Mouse (Mus musculus) liver, embryonic 11.5 days (tissue): ENCODE measurements around the gene Syt6. TPM values are rescaled to one million over a fixed set of nuclear protein-coding genes. Genes with fewer than 3 reads are reported as not detected.

Experiments used
- ATAC-seq: fragments of 200-750 bp; cut with Nextera tagmentation; replicated peaks from 2 replicates; pipeline ENCODE4 v1.8.0; 2017; ENCODE audit warnings: moderate number of reproducible peaks, mild to moderate bottlenecking, moderate TSS enrichment, moderate library complexity; ENCODE audit not compliant: low FRiP score
- DNase-seq: peaks from one replicate; pipeline ENCODE4 v3.0.0-alpha.2; 2017; ENCODE audit warnings: low spot score
- H3K27ac ChIP-seq: fragments of 300-500 bp; sonication (generic); 2 replicates; pipeline ENCODE4 v1.5.1; 2014; ENCODE audit warnings: mild to moderate bottlenecking, low read depth, low read length, control low read depth
- H3K27me3 ChIP-seq: fragments of 300-500 bp; sonication (generic); replicated peaks from 2 replicates; pipeline ENCODE4 v1.6.1; 2014; ENCODE audit warnings: low read length, mixed read lengths; ENCODE audit not compliant: control insufficient read depth, insufficient read depth
- H3K36me3 ChIP-seq: fragments of 300-500 bp; sonication (generic); 2 replicates; pipeline ENCODE4 v1.6.1; 2014; ENCODE audit warnings: mild to moderate bottlenecking, low read length, moderate library complexity, mixed read lengths; ENCODE audit not compliant: control insufficient read depth, insufficient read depth
- H3K4me1 ChIP-seq: fragments of 300-500 bp; sonication (generic); replicated peaks from 2 replicates; pipeline ENCODE4 v1.6.1; 2014; ENCODE audit warnings: low read length, mixed read lengths; ENCODE audit not compliant: control insufficient read depth, insufficient read depth
- H3K4me2 ChIP-seq: fragments of 300-500 bp; sonication (generic); 2 replicates; pipeline ENCODE4 v1.6.1; 2014; ENCODE audit warnings: mild to moderate bottlenecking, control low read depth, moderate library complexity
- H3K4me3 ChIP-seq: fragments of 300-500 bp; sonication (generic); 2 replicates; pipeline ENCODE4 v1.5.1; 2014; ENCODE audit warnings: low read depth, low read length, control low read depth
- H3K9ac ChIP-seq: fragments of 300-500 bp; sonication (generic); 2 replicates; pipeline ENCODE4 v1.6.1; 2014; ENCODE audit warnings: low read depth, low read length, control low read depth
- H3K9me3 ChIP-seq: fragments of 300-500 bp; sonication (generic); 2 replicates; pipeline ENCODE4 v1.6.1; 2016; ENCODE audit warnings: low read length, inconsistent platforms, mixed read lengths; ENCODE audit not compliant: control insufficient read depth
- WGBS: fragments of 180-500 bp; shearing (Covaris S2); extraction: QIAGEN DNeasy Blood & Tissue Kit; methylation state at CpG from one replicate; pipeline ENCODE4 v1.1.7; 2014; 5-methylcytosine and 5-hydroxymethylcytosine counted together
- polyA plus RNA-seq: library from polyadenylated mRNA; unstranded; fragments of >200 nt; fragmentation: Nextera tagmentation; extraction: Ambion mirVana; gene quantifications from 2 replicates; pipeline ENCODE4 v1.2.1, GENCODE M21; 2014

Syt6 gene
- polyA plus RNA-seq, 1 experiment from 2014 or later = 0.32 TPM

DNA sequence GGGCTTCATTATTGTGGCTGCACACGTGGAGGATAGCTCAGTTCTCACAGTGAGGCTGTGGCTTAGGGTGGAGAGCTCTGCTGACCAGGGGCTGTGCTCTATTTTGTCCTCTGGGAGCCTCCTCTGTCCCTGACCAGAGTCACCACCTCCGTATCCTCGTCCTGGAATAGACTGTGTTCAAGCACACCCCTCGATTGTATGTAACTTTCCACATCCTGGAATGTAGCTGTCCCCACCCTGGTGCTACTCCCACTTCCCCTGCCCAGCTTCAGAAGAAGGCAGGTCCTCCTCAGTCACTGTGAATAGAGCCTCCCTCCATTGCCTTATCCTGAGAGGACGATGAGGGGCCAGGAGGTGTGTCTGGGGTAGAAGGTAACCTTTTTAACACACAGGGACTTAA lies 14.6 kb downstream of the Syt6 start:
- 62% methylated on average over 5 of the region's 5 CpGs for WGBS
- H3K36me3 ChIP-seq = no peaks in the 10 kb centered on the region
- no peak for DNase-seq

GRCm38 (mm10) chr3:103592636-103593035 lies 17.6 kb downstream of the Syt6 start:
- Histone ChIP-seq H3K4me2 (no peak overlapping the region), H3K9me3 (no peaks in the 10 kb centered on the region), H3K9ac (no peak overlapping the region), H3K4me3 (no peak overlapping the region), H3K4me1 (no peaks in the 10 kb centered on the region), H3K27me3 (no peaks in the 10 kb centered on the region), H3K27ac (no peak overlapping the region), H3K36me3 (no peaks in the 10 kb centered on the region)
- DNase-seq (no peak), ATAC-seq (no peak)
- WGBS = 89% methylated on average over 5 of the region's 5 CpGs

More for the DNA sequence above, 14.6 kb downstream of the Syt6 start:
- Histone ChIP-seq H3K4me2 (no peak overlapping the region), H3K9ac (no peak overlapping the region), H3K9me3 (no peaks in the 10 kb centered on the region), H3K27ac (no peak overlapping the region), H3K4me3 (no peak overlapping the region), H3K27me3 (no peaks in the 10 kb centered on the region), H3K4me1 (no peaks in the 10 kb centered on the region)
- ATAC-seq = no peak

DNA sequence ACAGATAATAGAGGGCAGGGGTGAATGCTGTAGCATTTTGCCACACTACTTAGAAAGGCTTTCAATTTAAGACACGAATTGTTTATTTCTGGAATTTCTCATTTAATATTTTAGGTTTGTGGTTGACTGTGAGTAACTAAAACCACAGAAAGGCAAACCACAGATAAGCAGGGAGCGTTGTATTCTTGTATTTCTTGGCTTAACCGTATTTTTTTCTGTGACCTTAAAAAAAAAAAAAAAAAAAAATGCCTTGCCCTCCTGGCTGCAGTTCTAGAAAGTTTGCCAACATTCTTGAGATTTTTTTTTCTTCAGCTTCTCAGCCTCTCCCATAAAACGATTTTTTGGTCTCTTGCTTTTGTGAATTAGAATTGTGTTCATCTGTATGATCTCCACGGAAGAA lies 18.6 kb downstream of the Syt6 start:
- DNase-seq = no peak
- ATAC-seq = no peak
- no peaks in the 10 kb centered on the region for H3K9me3 ChIP-seq
- WGBS = 44% methylated on average over 5 of the region's 5 CpGs
- H3K36me3 ChIP-seq = no peaks in the 10 kb centered on the region
- no peaks in the 10 kb centered on the region for H3K27me3 ChIP-seq
- H3K4me1 ChIP-seq = no peaks in the 10 kb centered on the region
- H3K9ac ChIP-seq = no peak overlapping the region
- no peak overlapping the region for H3K4me2 ChIP-seq
- H3K4me3 ChIP-seq = no peak overlapping the region
- no peak overlapping the region for H3K27ac ChIP-seq

GRCm38 (mm10) chr3:103595271-103595810 lies 20.3 kb downstream of the Syt6 start:
- Histone ChIP-seq H3K9ac (no peak overlapping the region), H3K4me2 (no peak overlapping the region), H3K4me3 (no peak overlapping the region), H3K27ac (no peak overlapping the region), H3K4me1 (no peaks in the 10 kb centered on the region), H3K27me3 (no peaks in the 10 kb centered on the region), H3K36me3 (no peaks in the 10 kb centered on the region), H3K9me3 (no peaks in the 10 kb centered on the region)
- ATAC-seq = no peak
- DNase-seq = no peak
- 79% methylated on average over 7 of the region's 7 CpGs for WGBS

DNA sequence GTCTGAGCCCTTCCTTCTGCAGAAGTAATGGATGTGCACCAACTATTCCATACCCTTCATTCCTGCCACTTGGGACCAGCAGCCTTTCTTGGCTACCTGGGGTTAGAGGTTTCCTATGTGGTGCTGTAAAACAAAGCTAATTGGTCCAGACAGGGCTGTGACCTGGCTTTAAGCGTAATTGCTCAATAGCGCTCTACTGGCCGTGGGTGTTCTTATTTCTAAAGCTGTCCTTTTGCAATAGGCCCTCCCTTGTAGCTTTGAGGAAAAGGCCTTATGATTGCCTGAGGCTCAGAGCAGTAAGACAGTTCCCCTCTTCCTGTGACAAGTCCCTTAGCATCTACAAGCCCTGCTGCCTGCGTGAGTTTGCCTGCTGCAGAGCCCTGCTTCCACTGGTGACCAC lies 22.6 kb downstream of the Syt6 start:
- Histone ChIP-seq H3K4me3 (no peak overlapping the region), H3K9me3 (no peaks in the 10 kb centered on the region), H3K9ac (no peak overlapping the region), H3K36me3 (no peaks in the 10 kb centered on the region), H3K4me2 (no peak overlapping the region), H3K27me3 (no peaks in the 10 kb centered on the region), H3K27ac (no peak overlapping the region), H3K4me1 (no peaks in the 10 kb centered on the region)
- 78% methylated on average over 4 of the region's 4 CpGs for WGBS
- ATAC-seq = no peak
- DNase-seq = no peak

DNA sequence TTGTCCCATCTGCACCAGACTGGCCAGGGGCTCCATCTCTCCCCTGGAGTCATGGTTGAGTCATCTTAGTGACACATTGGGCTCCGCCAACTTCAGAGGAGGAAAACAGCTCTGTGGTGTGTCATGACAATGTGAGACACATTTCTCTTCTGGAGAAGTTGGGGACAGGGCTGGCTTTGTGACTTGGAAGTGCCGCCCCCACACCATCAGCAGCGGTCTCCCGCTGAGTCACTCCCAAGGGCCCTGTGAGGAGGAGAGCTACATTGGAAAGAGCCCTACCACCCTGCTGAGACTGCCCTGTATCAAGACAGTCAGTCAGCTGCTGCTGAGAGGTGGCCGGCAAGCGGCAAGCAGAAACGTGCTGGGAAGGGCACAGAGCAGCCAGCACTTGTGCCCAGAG lies 26.0 kb downstream of the Syt6 start:
- DNase-seq (no peak), ATAC-seq (no peak)
- Histone ChIP-seq H3K9ac (no peak overlapping the region), H3K4me2 (no peak overlapping the region), H3K27me3 (no peaks in the 10 kb centered on the region), H3K4me3 (no peak overlapping the region), H3K27ac (no peak overlapping the region), H3K4me1 (no peaks in the 10 kb centered on the region), H3K36me3 (no peaks in the 10 kb centered on the region), H3K9me3 (no peaks in the 10 kb centered on the region)
- WGBS = 53% methylated on average over 7 of the region's 7 CpGs

GRCm38 (mm10) chr3:103601561-103601960 lies 26.5 kb downstream of the Syt6 start:
- H3K9me3 ChIP-seq = no peaks in the 10 kb centered on the region
- no peak overlapping the region for H3K4me3 ChIP-seq
- no peak overlapping the region for H3K9ac ChIP-seq
- ATAC-seq = no peak
- no peak overlapping the region for H3K4me2 ChIP-seq
- 88% methylated on average over 1 of the region's 1 CpGs for WGBS
- no peaks in the 10 kb centered on the region for H3K27me3 ChIP-seq
- no peak overlapping the region for H3K27ac ChIP-seq
- DNase-seq = no peak
- no peaks in the 10 kb centered on the region for H3K4me1 ChIP-seq
- no peaks in the 10 kb centered on the region for H3K36me3 ChIP-seq

GRCm38 (mm10) chr3:103606045-103606597 lies 31.1 kb downstream of the Syt6 start:
- Histone ChIP-seq H3K9me3 (no peaks in the 10 kb centered on the region), H3K4me2 (no peak overlapping the region), H3K4me3 (no peak overlapping the region), H3K9ac (no peak overlapping the region), H3K4me1 (no peaks in the 10 kb centered on the region), H3K27ac (no peak overlapping the region), H3K36me3 (no peaks in the 10 kb centered on the region), H3K27me3 (no peaks in the 10 kb centered on the region)
- no peak for ATAC-seq
- DNase-seq = no peak
- WGBS = 77% methylated on average over 6 of the region's 6 CpGs
